Mouse (Mus musculus) embryonic facial prominence, embryonic 12.5 days (tissue): ENCODE results near the gene Bcl2l11. TPM values are rescaled to one million over a fixed set of nuclear protein-coding genes. Genes with fewer than 3 reads are reported as not detected.
"Not testable (repeated sequence)": the region's sequence is repeated elsewhere in the genome, so short reads cannot be mapped to it uniquely, and the experiment has no call there.

ENCODE experiments used
- ATAC-seq: fragments of 200-750 bp; cut with Nextera tagmentation; 2 replicates; pipeline ENCODE4 v1.8.0; 2017; ENCODE audit not compliant: insufficient number of reproducible peaks, insufficient read depth, low FRiP score, low TSS enrichment
- H3K27ac ChIP-seq: fragments of 300-500 bp; sonication (generic); 2 replicates; pipeline ENCODE4 v1.5.1; 2016; ENCODE audit warnings: mild to moderate bottlenecking
- H3K27me3 ChIP-seq: fragments of 300-500 bp; sonication (generic); 2 replicates; pipeline ENCODE4 v1.6.1; 2016; ENCODE audit warnings: mild to moderate bottlenecking, moderate library complexity
- H3K36me3 ChIP-seq: fragments of 300-500 bp; sonication (generic); 2 replicates; pipeline ENCODE4 v1.6.1; 2016; ENCODE audit warnings: mild to moderate bottlenecking
- H3K4me1 ChIP-seq: fragments of 300-500 bp; sonication (generic); 2 replicates; pipeline ENCODE4 v1.6.1; 2016
- H3K4me2 ChIP-seq: fragments of 300-500 bp; sonication (generic); replicated peaks from 2 replicates; pipeline ENCODE4 v1.6.1; 2016; ENCODE audit warnings: mild to moderate bottlenecking, moderate library complexity
- H3K4me3 ChIP-seq: fragments of 300-500 bp; sonication (generic); 2 replicates; pipeline ENCODE4 v1.5.1; 2016; ENCODE audit warnings: mild to moderate bottlenecking
- H3K9ac ChIP-seq: fragments of 300-500 bp; sonication (generic); 2 replicates; pipeline ENCODE4 v1.6.1; 2016; ENCODE audit warnings: mild to moderate bottlenecking, moderate library complexity
- H3K9me3 ChIP-seq: fragments of 300-500 bp; sonication (generic); 2 replicates; pipeline ENCODE4 v1.6.1; 2016; ENCODE audit warnings: mild to moderate bottlenecking, moderate library complexity
- WGBS: fragments of 180-500 bp; shearing (Covaris S2); methylation state at CpG from one replicate; pipeline ENCODE4 v1.1.7; 2016; 5-methylcytosine and 5-hydroxymethylcytosine counted together
- polyA plus RNA-seq: library from polyadenylated mRNA; unstranded; fragments of >200 nt; fragmentation: Nextera tagmentation; extraction: Ambion mirVana; gene quantifications from 2 replicates; pipeline ENCODE4 v1.2.1, GENCODE M21; 2016

The Bcl2l11 gene
- polyA plus RNA-seq, 1 experiment from 2014 or later = 33.7 TPM

GRCm38 (mm10) chr2:128179126-128179807, 53.4 kb downstream of the Bcl2l11 start:
- no peak overlapping the region for H3K4me3 ChIP-seq
- no peaks in the 10 kb centered on the region for H3K27me3 ChIP-seq
- H3K27ac ChIP-seq = no peak overlapping the region
- no peak overlapping the region for H3K4me2 ChIP-seq
- ATAC-seq = no peak
- peaks cover 17% of the 10 kb centered on the region for H3K4me1 ChIP-seq
- no peaks in the 10 kb centered on the region for H3K36me3 ChIP-seq
- H3K9me3 ChIP-seq = no peaks in the 10 kb centered on the region
- H3K9ac ChIP-seq = no peak overlapping the region
- WGBS = 64% methylated on average over 18 of the region's 18 CpGs

- peaks cover 17% of the 10 kb centered on the region for H3K4me1 ChIP-seq
- H3K4me3 ChIP-seq = no peak overlapping the region
- ATAC-seq = no peak
- no peak overlapping the region for H3K4me2 ChIP-seq
- H3K27me3 ChIP-seq = no peaks in the 10 kb centered on the region
- no peaks in the 10 kb centered on the region for H3K36me3 ChIP-seq
- no peak overlapping the region for H3K9ac ChIP-seq
- WGBS = 31% methylated on average over 9 of the region's 9 CpGs
- no peaks in the 10 kb centered on the region for H3K9me3 ChIP-seq
- H3K27ac ChIP-seq = no peak overlapping the region
Observed at GRCm38 (mm10) chr2:128179808-128180379, 54.1 kb downstream of the Bcl2l11 start.

GRCm38 (mm10) chr2:128182181-128182580, 56.3 kb downstream of the Bcl2l11 start:
- H3K9me3 ChIP-seq, ATAC-seq, H3K4me3 ChIP-seq, H3K27me3 ChIP-seq, H3K27ac ChIP-seq, H3K36me3 ChIP-seq, H3K9ac ChIP-seq, H3K4me2 ChIP-seq: not testable (repeated sequence)
- 91% methylated on average over 9 of the region's 9 CpGs for WGBS
- H3K4me1 ChIP-seq = peaks cover 12% of the 10 kb centered on the region

DNA sequence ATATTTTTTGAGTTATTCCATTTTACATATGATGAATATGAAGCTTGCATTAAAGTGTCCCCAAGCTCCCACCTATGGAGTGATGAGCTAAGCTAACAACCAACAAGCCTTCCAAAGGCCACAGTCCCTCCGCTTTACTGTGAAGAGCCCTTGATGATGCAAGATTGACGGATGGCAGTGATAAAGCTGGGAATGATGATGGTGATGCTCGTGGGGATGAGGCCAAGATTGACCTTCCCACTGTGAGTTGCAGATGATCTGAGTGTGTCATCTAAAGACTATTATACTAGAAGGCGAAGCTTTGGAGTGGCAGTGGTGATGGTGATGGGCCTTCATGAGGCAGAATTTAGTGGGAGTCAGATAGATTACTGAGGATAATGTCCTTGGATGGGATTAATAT, 56.9 kb downstream of the Bcl2l11 start:
- WGBS = 89% methylated on average over 4 of the region's 4 CpGs

GRCm38 (mm10) chr2:128183762-128184161, 57.9 kb downstream of the Bcl2l11 start:
- H3K9me3 ChIP-seq = no peaks in the 10 kb centered on the region
- no peaks in the 10 kb centered on the region for H3K27me3 ChIP-seq
- no peaks in the 10 kb centered on the region for H3K36me3 ChIP-seq
- no peak overlapping the region for H3K9ac ChIP-seq
- ATAC-seq = no peak
- peaks cover 9% of the 10 kb centered on the region for H3K4me1 ChIP-seq
- H3K27ac ChIP-seq = no peak overlapping the region
- H3K4me2 ChIP-seq = no peak overlapping the region
- H3K4me3 ChIP-seq = no peak overlapping the region
- 88% methylated on average over 4 of the region's 4 CpGs for WGBS

More for the DNA sequence above, 56.9 kb downstream of the Bcl2l11 start:
- no peaks in the 10 kb centered on the region for H3K27me3 ChIP-seq
- no peak overlapping the region for H3K4me3 ChIP-seq
- H3K36me3 ChIP-seq = no peaks in the 10 kb centered on the region
- H3K9me3 ChIP-seq = no peaks in the 10 kb centered on the region
- no peak for ATAC-seq
- H3K4me2 ChIP-seq = no peak overlapping the region
- no peak overlapping the region for H3K9ac ChIP-seq
- H3K27ac ChIP-seq = no peak overlapping the region
- H3K4me1 ChIP-seq = peaks cover 9% of the 10 kb centered on the region

GRCm38 (mm10) chr2:128185942-128186341, 60.1 kb downstream of the Bcl2l11 start:
- WGBS = 75% methylated on average over 4 of the region's 4 CpGs
- ATAC-seq = no peak
- H3K36me3 ChIP-seq = no peaks in the 10 kb centered on the region
- peaks cover 5% of the 10 kb centered on the region; the same call in 1 of the 2 replicates for H3K4me1 ChIP-seq
- H3K9ac ChIP-seq = no peak overlapping the region
- H3K9me3 ChIP-seq = no peaks in the 10 kb centered on the region
- no peaks in the 10 kb centered on the region for H3K27me3 ChIP-seq
- no peak overlapping the region for H3K4me2 ChIP-seq
- H3K4me3 ChIP-seq = no peak overlapping the region
- no peak overlapping the region for H3K27ac ChIP-seq

GRCm38 (mm10) chr2:128187277-128187676, 61.4 kb downstream of the Bcl2l11 start:
- no peak overlapping the region for H3K4me3 ChIP-seq
- H3K27me3 ChIP-seq = no peaks in the 10 kb centered on the region
- no peak overlapping the region for H3K27ac ChIP-seq
- H3K9ac ChIP-seq = no peak overlapping the region
- 91% methylated on average over 1 of the region's 1 CpGs for WGBS
- no peak overlapping the region for H3K4me2 ChIP-seq
- no peaks in the 10 kb centered on the region for H3K36me3 ChIP-seq
- peaks cover 5% of the 10 kb centered on the region; the same call in 1 of the 2 replicates for H3K4me1 ChIP-seq
- no peaks in the 10 kb centered on the region for H3K9me3 ChIP-seq
- no peak for ATAC-seq

DNA sequence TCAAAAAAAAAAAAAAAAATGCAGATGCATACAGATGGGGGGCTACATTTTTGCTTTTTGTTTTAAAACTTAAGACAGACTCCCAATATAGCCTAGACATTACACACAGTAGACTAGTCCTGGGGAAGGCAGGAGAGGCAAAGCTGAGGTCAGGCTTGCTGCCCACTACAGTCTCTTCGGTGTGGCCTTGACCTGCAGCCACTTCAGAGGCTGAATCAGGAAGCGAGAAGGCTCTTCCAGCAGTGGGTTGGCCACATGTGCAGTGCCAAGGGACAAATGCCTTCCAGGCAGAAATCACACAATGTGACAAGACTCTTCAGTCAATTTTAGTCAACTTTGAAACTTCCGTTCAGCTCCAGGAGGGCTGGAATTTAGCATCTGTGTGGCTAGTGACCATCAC, 62.6 kb downstream of the Bcl2l11 start:
- Histone ChIP-seq H3K4me3 (no peak overlapping the region), H3K4me1 (peaks cover 5% of the 10 kb centered on the region; the same call in 1 of the 2 replicates), H3K9ac (no peak overlapping the region), H3K4me2 (no peak overlapping the region), H3K36me3 (no peaks in the 10 kb centered on the region), H3K27me3 (no peaks in the 10 kb centered on the region), H3K27ac (no peak overlapping the region), H3K9me3 (no peaks in the 10 kb centered on the region)
- ATAC-seq = no peak
- 72% methylated on average over 3 of the region's 3 CpGs for WGBS

GRCm38 (mm10) chr2:128189691-128190090, 63.9 kb downstream of the Bcl2l11 start:
- Histone ChIP-seq H3K9me3 (no peaks in the 10 kb centered on the region), H3K9ac (no peak overlapping the region), H3K27ac (peak overlapping the region; percentile 61; the same call in 1 of the 2 replicates), H3K4me1 (peaks cover 5% of the 10 kb centered on the region; the same call in 1 of the 2 replicates), H3K27me3 (no peaks in the 10 kb centered on the region), H3K4me3 (no peak overlapping the region), H3K4me2 (0 out of 2 replicates have a peak overlapping the region, but pooled peaks have one; percentile 2), H3K36me3 (no peaks in the 10 kb centered on the region)
- no peak for ATAC-seq
- WGBS = 24% methylated on average over 10 of the region's 10 CpGs

DNA sequence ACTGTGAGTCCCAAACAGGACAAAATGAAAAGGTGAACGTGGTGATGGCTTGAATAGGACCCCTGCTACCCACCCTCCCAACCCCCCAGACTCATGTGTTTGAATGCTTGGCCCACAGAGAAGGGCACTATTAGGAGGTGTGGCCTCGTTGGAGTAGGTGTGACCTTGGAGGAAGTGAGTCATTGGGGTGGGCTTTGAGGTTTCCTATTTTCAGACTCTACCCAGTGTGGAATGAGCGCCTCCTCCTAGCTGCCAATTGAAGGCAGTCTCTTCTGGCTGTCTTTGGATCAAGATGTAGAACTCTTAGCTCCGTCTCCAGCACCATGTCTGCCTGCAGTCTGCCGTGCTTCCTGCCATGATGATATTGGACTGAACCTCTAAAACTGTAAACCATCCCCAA, 64.4 kb downstream of the Bcl2l11 start:
- peak overlapping the region; percentile 61; the same call in 1 of the 2 replicates for H3K27ac ChIP-seq
- no peak overlapping the region for H3K4me3 ChIP-seq
- H3K9ac ChIP-seq = no peak overlapping the region
- H3K9me3 ChIP-seq = no peaks in the 10 kb centered on the region
- H3K4me1 ChIP-seq = peaks cover 5% of the 10 kb centered on the region; the same call in 1 of the 2 replicates
- no peaks in the 10 kb centered on the region for H3K27me3 ChIP-seq
- no peaks in the 10 kb centered on the region for H3K36me3 ChIP-seq
- no peak for ATAC-seq
- 0 out of 2 replicates have a peak overlapping the region, but pooled peaks have one; percentile 2 for H3K4me2 ChIP-seq
- 75% methylated on average over 5 of the region's 5 CpGs for WGBS

- Histone ChIP-seq H3K27me3 (no peaks in the 10 kb centered on the region), H3K27ac (no peak overlapping the region), H3K9me3 (no peaks in the 10 kb centered on the region), H3K4me1 (peaks cover 5% of the 10 kb centered on the region; the same call in 1 of the 2 replicates), H3K4me3 (no peak overlapping the region), H3K4me2 (no peak overlapping the region), H3K9ac (no peak overlapping the region), H3K36me3 (no peaks in the 10 kb centered on the region)
- ATAC-seq = no peak
- 61% methylated on average over 4 of the region's 4 CpGs for WGBS
Observed at GRCm38 (mm10) chr2:128193411-128193810, 67.6 kb downstream of the Bcl2l11 start.

- no peaks in the 10 kb centered on the region for H3K36me3 ChIP-seq
- H3K27ac ChIP-seq = no peak overlapping the region
- WGBS = 89% methylated on average over 3 of the region's 3 CpGs
- H3K27me3 ChIP-seq = no peaks in the 10 kb centered on the region
- no peaks in the 10 kb centered on the region for H3K9me3 ChIP-seq
- no peak overlapping the region for H3K9ac ChIP-seq
- ATAC-seq = no peak
- no peaks in the 10 kb centered on the region for H3K4me1 ChIP-seq
- H3K4me2 ChIP-seq = no peak overlapping the region
- no peak overlapping the region for H3K4me3 ChIP-seq
Observed at GRCm38 (mm10) chr2:128197379-128197778, 71.5 kb downstream of the Bcl2l11 start.
